Mouse (Mus musculus): Measurements from ENCODE around the gene Ppp2r3c. TPM values are rescaled to one million over a fixed set of nuclear protein-coding genes. Genes with fewer than 3 reads are reported as not detected.

Gene Ppp2r3c
- total RNA-seq (2023; ENCODE audit: inconsistent age), result 19.1 to 22.7 TPM (median 21.4 TPM) in 4 replicates

GRCm38 (mm10) chr12:55302485-55303441 is at the start of gene Ppp2r3c:
Gene Ppp2r3c (minus strand): TSS chr12:55302998.

GRCm38 (mm10) chr12:55299336-55299735 is 3.5 kb downstream of the Ppp2r3c start, which contains the start of gene 1110008L16Rik:
Gene 1110008L16Rik (plus strand): TSS chr12:55299577.

GRCm38 (mm10) chr12:55229626-55230519 is 72.9 kb downstream of the Ppp2r3c start, which contains the start of gene Srp54c:
Gene Srp54c (plus strand): TSS chr12:55230168.

Other genes with a start within 250 kb of the Ppp2r3c start
- gene 2700097O09Rik, start 222.9 kb downstream of the Ppp2r3c start, total RNA-seq (2023; ENCODE audit: inconsistent age), result 7.3 to 9.7 TPM (median 7.8 TPM) in 4 replicates
- 67.9 to 78.7 TPM (median 77.6 TPM) in 4 replicates for gene Srp54a, start 222.7 kb downstream of the Ppp2r3c start, total RNA-seq (2023; ENCODE audit: inconsistent age)
- 4.3 TPM in 1 of 4 replicates, not detected in the others for gene Fam177a, start 178.5 kb downstream of the Ppp2r3c start, total RNA-seq (2023; ENCODE audit: inconsistent age)
- 30.4 to 49.8 TPM (median 39.3 TPM) in 4 replicates for gene Srp54b, start 147.9 kb downstream of the Ppp2r3c start, total RNA-seq (2023; ENCODE audit: inconsistent age)
- gene 1700047I17Rik2, start 103.4 kb downstream of the Ppp2r3c start, total RNA-seq (2023; ENCODE audit: inconsistent age), result 4.9 to 12.6 TPM (median 9.7 TPM) in 4 replicates
- 24.4 to 29.6 TPM (median 29.4 TPM) in 4 replicates for gene Srp54c, start 72.8 kb downstream of the Ppp2r3c start, total RNA-seq (2023; ENCODE audit: inconsistent age)
- 10.4 to 12.7 TPM (median 11.2 TPM) in 4 replicates for gene 1110008L16Rik, start 3.4 kb downstream of the Ppp2r3c start, total RNA-seq (2023; ENCODE audit: inconsistent age)
- gene Psma6, start 81.2 kb upstream of the Ppp2r3c start, total RNA-seq (2023; ENCODE audit: inconsistent age), result 88.5 to 110 TPM (median 105 TPM) in 4 replicates
- 238 to 281 TPM (median 271 TPM) in 4 replicates for gene Nfkbia, start 189.6 kb upstream of the Ppp2r3c start, total RNA-seq (2023; ENCODE audit: inconsistent age)

Measured in B cell, adult (primary cell).